Mouse (Mus musculus) MEL (cell line): Measurements from ENCODE around the gene Schip1. TPM values are rescaled to one million over a fixed set of nuclear protein-coding genes. Genes with fewer than 3 reads are reported as not detected.

Experiments used
- DNase-seq: peaks from one replicate; pipeline ENCODE4 v3.0.0; 2011; ENCODE audit warnings: low read depth, low spot score
- H3K27ac ChIP-seq: 2 replicates; pipeline ENCODE4 v1.5.1; 2012; ENCODE audit warnings: low read depth, mild to moderate bottlenecking, control low read depth, low read length, moderate library complexity; ENCODE audit not compliant: control insufficient read depth
- H3K27me3 ChIP-seq, 2 experiments: fragments of 150-350 bp in 1 of 2; sonication (generic) in 1 of 2; 2 replicates each; pipeline ENCODE4 v1.6.1; 2012; ENCODE audit warnings: low read length in 2 of 2, mild to moderate bottlenecking in 2 of 2, improper control_type of control experiment in 1 of 2, moderate library complexity in 1 of 2; ENCODE audit not compliant: insufficient read depth in 2 of 2, control insufficient read depth in 1 of 2
- H3K36me3 ChIP-seq, 2 experiments: 2 replicates each; pipeline ENCODE4 v1.6.1; 2012 to 2014; ENCODE audit warnings: low read length in 2 of 2, improper control_type of control experiment in 1 of 2, inconsistent platforms in 1 of 2, mild to moderate bottlenecking in 1 of 2; ENCODE audit not compliant: insufficient read depth in 2 of 2, control insufficient read depth in 1 of 2
- H3K4me1 ChIP-seq, 2 experiments: fragments of 150-350 bp in 1 of 2; sonication (generic) in 1 of 2; 2 replicates each; pipeline ENCODE4 v1.6.1; 2012; ENCODE audit warnings: low read length in 2 of 2, improper control_type of control experiment in 1 of 2, mild to moderate bottlenecking in 1 of 2; ENCODE audit not compliant: insufficient read depth in 2 of 2, control insufficient read depth in 1 of 2
- H3K4me3 ChIP-seq, 2 experiments: fragments of 150-350 bp in 1 of 2; sonication (generic) in 1 of 2; 2 replicates each; pipeline ENCODE4 v1.5.1; 2012; ENCODE audit warnings: low read depth in 2 of 2, low read length in 2 of 2, mild to moderate bottlenecking in 2 of 2, moderate library complexity in 2 of 2, control low read depth in 1 of 2, improper control_type of control experiment in 1 of 2; ENCODE audit not compliant: control insufficient read depth in 1 of 2, insufficient read depth in 1 of 2
- H3K79me2 ChIP-seq: 2 replicates; pipeline ENCODE4 v1.6.1; 2012; ENCODE audit warnings: mild to moderate bottlenecking, low read length, moderate library complexity; ENCODE audit not compliant: control insufficient read depth, poor library complexity, insufficient read depth
- H3K9ac ChIP-seq: 2 replicates; pipeline ENCODE4 v1.6.1; 2012; ENCODE audit warnings: low read depth, mild to moderate bottlenecking, control low read depth, low read length, moderate library complexity; ENCODE audit not compliant: control insufficient read depth, poor library complexity, severe bottlenecking
- H3K9me3 ChIP-seq: fragments of 150-350 bp; sonication (generic); replicated peaks from 2 replicates; pipeline ENCODE4 v1.6.1; 2012; ENCODE audit warnings: mild to moderate bottlenecking, low read length, improper control_type of control experiment, moderate library complexity; ENCODE audit not compliant: insufficient read depth
- BHLHE40 ChIP-seq: IDR thresholded peaks from 2 replicates; pipeline ENCODE4 v1.6.1; 2012; ENCODE audit warnings: low read depth, mild to moderate bottlenecking, inconsistent platforms, low read length, improper control_type of control experiment, borderline replicate concordance
- ELF1 ChIP-seq: IDR thresholded peaks from 2 replicates; pipeline ENCODE4 v1.6.1; 2014; ENCODE audit warnings: low read depth, mild to moderate bottlenecking, inconsistent platforms, low read length, improper control_type of control experiment, moderate library complexity
- EP300 ChIP-seq, 2 experiments: IDR thresholded peaks; 2 replicates each; pipeline ENCODE4 v1.6.1; 2011; ENCODE audit warnings: improper control_type of control experiment in 2 of 2, low read length in 2 of 2, low read depth in 1 of 2, mild to moderate bottlenecking in 1 of 2
- ETS1 ChIP-seq: IDR thresholded peaks from 2 replicates; pipeline ENCODE4 v1.6.1; 2012; ENCODE audit warnings: low read depth, mild to moderate bottlenecking, inconsistent platforms, low read length, improper control_type of control experiment, moderate library complexity
- GABPA ChIP-seq: IDR thresholded peaks from 2 replicates; pipeline ENCODE4 v1.6.1; 2012; ENCODE audit warnings: low read depth, mild to moderate bottlenecking, inconsistent platforms, low read length, improper control_type of control experiment, moderate library complexity
- GATA1 ChIP-seq: IDR thresholded peaks from 2 replicates; pipeline ENCODE4 v1.6.1; 2011; ENCODE audit warnings: low read depth, low read length, improper control_type of control experiment
- JUND ChIP-seq: IDR thresholded peaks from 2 replicates; pipeline ENCODE4 v1.6.1; 2011; ENCODE audit warnings: low read depth, mild to moderate bottlenecking, improper control_type of control experiment, low read length
- KAT2A ChIP-seq: conservative IDR thresholded peaks from 2 replicates; pipeline ENCODE4 v1.6.1; 2012; ENCODE audit warnings: low read depth, low read length, improper control_type of control experiment, inconsistent platforms
- MAFK ChIP-seq: IDR thresholded peaks from 2 replicates; pipeline ENCODE4 v1.6.1; 2011; ENCODE audit warnings: low read depth, mild to moderate bottlenecking, low read length, improper control_type of control experiment, borderline replicate concordance
- MAZ ChIP-seq: IDR thresholded peaks from 2 replicates; pipeline ENCODE4 v1.6.1; 2012; ENCODE audit warnings: low read depth, mild to moderate bottlenecking, inconsistent platforms, low read length, improper control_type of control experiment
- MYB ChIP-seq: IDR thresholded peaks from 2 replicates; pipeline ENCODE4 v1.6.1; 2011; ENCODE audit warnings: mild to moderate bottlenecking, low read depth, low read length, improper control_type of control experiment
- NELFE ChIP-seq: IDR thresholded peaks from 2 replicates; pipeline ENCODE4 v1.6.1; 2011; ENCODE audit warnings: low read depth, low read length, improper control_type of control experiment
- POLR2AphosphoS5 ChIP-seq: IDR thresholded peaks from 2 replicates; pipeline ENCODE4 v1.6.1; 2012; ENCODE audit warnings: low read depth, borderline replicate concordance, mild to moderate bottlenecking, inconsistent platforms, low read length, moderate library complexity, mixed read lengths
- RCOR1 ChIP-seq: IDR thresholded peaks from 2 replicates; pipeline ENCODE4 v1.6.1; 2012; ENCODE audit warnings: low read depth, mild to moderate bottlenecking, inconsistent platforms, low read length, improper control_type of control experiment
- TCF12 ChIP-seq: IDR thresholded peaks from 2 replicates; pipeline ENCODE4 v1.6.1; 2014; ENCODE audit warnings: low read depth, mild to moderate bottlenecking, inconsistent platforms, low read length, improper control_type of control experiment, moderate library complexity
- UBTF ChIP-seq: IDR thresholded peaks from 2 replicates; pipeline ENCODE4 v1.6.1; 2012; ENCODE audit warnings: low read depth, mild to moderate bottlenecking, inconsistent platforms, low read length, improper control_type of control experiment, moderate library complexity, borderline replicate concordance; ENCODE audit not compliant: insufficient read depth
- USF2 ChIP-seq, 2 experiments: IDR thresholded peaks; 2 replicates each; pipeline ENCODE4 v1.6.1; 2011 to 2012; ENCODE audit warnings: improper control_type of control experiment in 2 of 2, low read length in 2 of 2, borderline replicate concordance in 1 of 2, inconsistent platforms in 1 of 2, low read depth in 1 of 2, mild to moderate bottlenecking in 1 of 2; ENCODE audit not compliant: insufficient read depth in 1 of 2
- ZMIZ1 ChIP-seq: IDR thresholded peaks from 2 replicates; pipeline ENCODE4 v1.6.1; 2012; ENCODE audit warnings: low read depth, mild to moderate bottlenecking, inconsistent platforms, low read length, improper control_type of control experiment, moderate library complexity
- polyA plus RNA-seq, 2 experiments: library from polyadenylated mRNA; stranded (reverse) in 1 of 2; unstranded in 1 of 2; fragments of >175 nt in 1 of 2; fragments of >200 nt in 1 of 2; gene quantifications; 2 replicates each; pipeline versions ENCODE4 v1.2.1 to v1.2.4; 2012; ENCODE audit warnings: low replicate concordance in 2 of 2, low read depth in 1 of 2; ENCODE audit not compliant: insufficient read length in 2 of 2, insufficient read depth in 1 of 2, missing spikeins in 1 of 2
- total RNA-seq: library from RNA; depleted of rRNA; stranded (reverse); fragments of 300-350 nt; gene quantifications from 2 replicates; pipeline ENCODE4 v1.2.3, GENCODE M21; 2012

Gene Schip1
- total and polyA plus RNA-seq, 3 experiments, result 10.1 to 12.4 TPM; not detected in 1

- Histone ChIP-seq H3K36me3 (no peaks in the 10 kb centered on the region), H3K9me3 (no peaks in the 10 kb centered on the region), H3K4me1 (no peaks in the 10 kb centered on the region), H3K27me3 (no peaks in the 10 kb centered on the region), H3K27ac (no peak overlapping the region), H3K9ac (no peak overlapping the region), H3K79me2 (no peaks in the 10 kb centered on the region), H3K4me3 (no peak overlapping the region)
- no peak for TF ChIP-seq ELF1
- TF ChIP-seq MYB, result no peak
- TF ChIP-seq EP300 (IDR thresholded peaks at IDR 0.05; ENCODE audit: low read depth in 1 of 2, low read length in 2 of 2), result no peak
- no peak for TF ChIP-seq MAFK
- TF ChIP-seq TCF12, result no peak
- no peak for TF ChIP-seq NELFE
- TF ChIP-seq MAZ, result no peak
- no peak for TF ChIP-seq GATA1
- no peak for TF ChIP-seq BHLHE40
- TF ChIP-seq ZMIZ1, result no peak
- no peak for TF ChIP-seq ETS1
- TF ChIP-seq UBTF, result no peak
- no peak for TF ChIP-seq USF2 (IDR thresholded peaks at IDR 0.05; ENCODE audit: borderline replicate concordance in 1 of 2, insufficient read depth in 1 of 2, low read depth in 1 of 2, low read length in 2 of 2)
- TF ChIP-seq POLR2AphosphoS5, result no peak
- TF ChIP-seq KAT2A, result no peak
- TF ChIP-seq JUND, result no peak
- TF ChIP-seq RCOR1, result no peak
- no peak for TF ChIP-seq GABPA
- no peak for DNase-seq
These were observed 507.9 kb downstream of the Schip1 start for GRCm38 (mm10) chr3:68572249-68573225.

GRCm38 (mm10) chr3:68573226-68573624, 508.6 kb downstream of the Schip1 start:
- Histone ChIP-seq H3K27ac (no peak overlapping the region), H3K4me3 (no peak overlapping the region), H3K9me3 (no peaks in the 10 kb centered on the region), H3K4me1 (no peaks in the 10 kb centered on the region), H3K9ac (no peak overlapping the region), H3K79me2 (no peaks in the 10 kb centered on the region), H3K36me3 (no peaks in the 10 kb centered on the region), H3K27me3 (no peaks in the 10 kb centered on the region)
- DNase-seq, result no peak
- TF ChIP-seq GATA1, result no peak
